Mouse (Mus musculus) forebrain, postnatal 0 days (tissue): ENCODE results near the gene Ttc19. TPM values are rescaled to one million over a fixed set of nuclear protein-coding genes. Genes with fewer than 3 reads are reported as not detected.
"Not testable (repeated sequence)": the region's sequence is repeated elsewhere in the genome, so short reads cannot be mapped to it uniquely, and the experiment has no call there.

Source experiments
- ATAC-seq: fragments of 200-750 bp; cut with Nextera tagmentation; 2 replicates; pipeline ENCODE4 v1.8.0; 2017; ENCODE audit warnings: mild to moderate bottlenecking, moderate library complexity
- DNase-seq: peaks from one replicate; pipeline ENCODE4 v3.0.0-alpha.2; 2015
- H3K27ac ChIP-seq: fragments of 300-500 bp; sonication (generic); 2 replicates; pipeline ENCODE4 v1.5.1; 2014; ENCODE audit warnings: low read depth, mild to moderate bottlenecking, antibody characterized with exemption, low read length, moderate library complexity, mixed read lengths
- H3K27me3 ChIP-seq: fragments of 300-500 bp; sonication (generic); 2 replicates; pipeline ENCODE4 v1.6.1; 2014; ENCODE audit warnings: mild to moderate bottlenecking, low read length, mixed read lengths; ENCODE audit not compliant: insufficient read depth
- H3K36me3 ChIP-seq: fragments of 300-500 bp; sonication (generic); 2 replicates; pipeline ENCODE4 v1.6.1; 2014; ENCODE audit warnings: mild to moderate bottlenecking, moderate library complexity; ENCODE audit not compliant: insufficient read depth
- H3K4me1 ChIP-seq: fragments of 300-500 bp; sonication (generic); 2 replicates; pipeline ENCODE4 v1.6.1; 2014; ENCODE audit warnings: antibody characterized with exemption; ENCODE audit not compliant: insufficient read depth
- H3K4me2 ChIP-seq: fragments of 300-500 bp; sonication (generic); 2 replicates; pipeline ENCODE4 v1.6.1; 2014; ENCODE audit warnings: low read depth, mild to moderate bottlenecking, moderate library complexity
- H3K4me3 ChIP-seq: fragments of 300-500 bp; sonication (generic); 2 replicates; pipeline ENCODE4 v1.5.1; 2014; ENCODE audit warnings: low read depth, low read length, mixed read lengths
- H3K9ac ChIP-seq: fragments of 300-500 bp; sonication (generic); 2 replicates; pipeline ENCODE4 v1.6.1; 2014; ENCODE audit warnings: mild to moderate bottlenecking
- H3K9me3 ChIP-seq: fragments of 300-500 bp; sonication (generic); 2 replicates; pipeline ENCODE4 v1.6.1; 2016; ENCODE audit warnings: low read length
- CTCF ChIP-seq: sonication (generic); IDR thresholded peaks from 2 replicates; pipeline ENCODE4 v1.5.1; 2016; ENCODE audit warnings: antibody characterized with exemption, control low read depth, low read depth
- WGBS: fragments of 180-500 bp; shearing (Covaris S2); extraction: QIAGEN DNeasy Blood & Tissue Kit; methylation state at CpG from one replicate; pipeline ENCODE4 v1.1.7; 2014; 5-methylcytosine and 5-hydroxymethylcytosine counted together
- polyA plus RNA-seq: library from polyadenylated mRNA; unstranded; fragments of >200 nt; fragmentation: Nextera tagmentation; extraction: Ambion mirVana; gene quantifications from 2 replicates; pipeline ENCODE4 v1.2.1, GENCODE M21; 2015
- total RNA-seq: library from RNA; depleted of rRNA; stranded (reverse); fragments of >200 nt; gene quantifications from 2 replicates; pipeline ENCODE4 v1.2.3, GENCODE M21; 2014

Ttc19 gene
- total and polyA plus RNA-seq, 2 experiments from 2014 or later: 34.4 to 64.8 TPM

DNA sequence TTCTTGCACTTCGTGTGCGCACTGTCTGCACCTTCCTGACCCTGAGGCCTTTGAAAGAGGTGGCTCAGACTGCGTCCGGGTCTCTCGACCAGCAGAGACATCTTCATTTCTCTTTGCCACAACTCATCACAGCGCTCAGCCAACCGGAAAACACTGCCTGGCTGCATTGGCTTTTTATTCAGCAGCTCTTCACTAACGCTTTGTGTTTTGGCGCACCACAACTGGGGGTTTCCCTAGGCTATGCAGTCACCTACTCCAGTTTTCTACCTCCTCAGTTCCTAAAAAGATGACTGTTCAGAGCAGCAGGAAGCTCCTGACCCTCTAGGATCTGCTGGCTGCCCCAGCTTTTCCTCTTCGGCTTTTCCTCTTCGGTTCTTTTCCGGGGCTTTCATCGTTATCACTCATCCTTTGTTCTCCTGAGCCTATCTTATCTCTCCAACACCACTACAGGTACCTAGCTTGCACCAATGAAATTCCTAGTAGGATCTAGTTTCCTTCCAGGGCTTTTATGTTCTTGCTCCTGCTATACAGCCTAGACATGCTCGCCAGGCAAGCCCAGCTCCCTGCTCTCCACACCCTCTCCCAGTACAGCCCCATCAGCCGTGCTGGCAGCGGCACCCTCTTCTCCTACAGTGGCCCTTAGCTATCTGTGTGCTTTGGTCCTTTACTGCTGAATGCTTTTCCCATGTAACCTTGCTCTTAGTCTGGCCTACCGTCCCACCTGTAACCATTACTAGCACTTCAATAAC is 14.6 kb upstream of the Ttc19 start:
- Histone ChIP-seq H3K4me3 (no peak overlapping the region), H3K9ac (no peak overlapping the region), H3K27ac (no peak overlapping the region), H3K27me3 (no peaks in the 10 kb centered on the region), H3K9me3 (no peaks in the 10 kb centered on the region), H3K36me3 (no peaks in the 10 kb centered on the region), H3K4me2 (no peak overlapping the region), H3K4me1 (no peaks in the 10 kb centered on the region)
- DNase-seq (peak; percentile 16), ATAC-seq (peak; percentile 36; the same call in 1 of the 2 replicates)
- no peak for TF ChIP-seq CTCF
- WGBS: 48% methylated on average over 17 of the region's 17 CpGs

DNA sequence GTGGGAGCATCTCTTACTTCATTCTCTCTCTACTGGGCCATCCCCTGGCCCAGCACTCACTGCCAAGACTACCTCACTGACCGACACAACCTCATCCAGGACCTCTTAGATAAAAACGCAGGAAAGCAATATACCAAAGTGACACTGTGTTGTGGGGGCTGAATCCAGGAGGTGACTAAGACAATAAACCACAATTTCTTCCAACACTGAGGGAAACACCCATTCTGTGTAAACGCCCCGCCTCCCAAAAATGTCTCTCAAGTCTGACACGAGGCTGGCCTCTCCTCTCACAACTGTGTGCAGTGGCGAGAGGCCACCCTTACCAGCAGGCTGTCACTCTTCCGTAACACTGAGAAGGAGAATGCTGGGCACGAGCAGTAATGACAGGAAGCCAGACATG is 12.9 kb upstream of the Ttc19 start:
- Histone ChIP-seq H3K4me3 (no peak overlapping the region), H3K27me3 (no peaks in the 10 kb centered on the region), H3K9me3 (no peaks in the 10 kb centered on the region), H3K9ac (no peak overlapping the region), H3K4me1 (no peaks in the 10 kb centered on the region), H3K36me3 (no peaks in the 10 kb centered on the region), H3K4me2 (no peak overlapping the region), H3K27ac (no peak overlapping the region)
- ATAC-seq (no peak), DNase-seq (no peak)
- WGBS: 81% methylated on average over 8 of the region's 8 CpGs
- TF ChIP-seq CTCF: no peak

DNA sequence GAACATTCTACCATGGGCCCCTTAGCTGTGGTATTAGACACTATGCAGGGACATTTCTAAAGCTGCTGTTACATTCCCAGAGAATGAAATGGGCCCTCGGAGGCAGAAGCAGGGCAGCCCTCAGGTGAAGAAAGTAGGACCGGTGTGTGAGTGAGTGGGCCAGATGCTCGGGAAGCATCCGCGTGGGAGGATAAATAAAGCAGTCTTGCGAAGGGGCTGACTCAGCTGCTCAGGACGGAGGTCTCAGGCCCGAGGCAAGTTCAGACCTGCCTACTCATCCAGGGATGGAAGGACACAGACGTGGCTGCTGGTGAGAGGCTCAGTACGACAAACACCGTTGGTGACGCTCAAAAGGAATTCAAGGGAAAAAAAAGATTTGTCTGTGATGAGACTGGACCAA is 12.2 kb upstream of the Ttc19 start:
- TF ChIP-seq CTCF: no peak
- no peak for ATAC-seq
- no peak for DNase-seq

DNA sequence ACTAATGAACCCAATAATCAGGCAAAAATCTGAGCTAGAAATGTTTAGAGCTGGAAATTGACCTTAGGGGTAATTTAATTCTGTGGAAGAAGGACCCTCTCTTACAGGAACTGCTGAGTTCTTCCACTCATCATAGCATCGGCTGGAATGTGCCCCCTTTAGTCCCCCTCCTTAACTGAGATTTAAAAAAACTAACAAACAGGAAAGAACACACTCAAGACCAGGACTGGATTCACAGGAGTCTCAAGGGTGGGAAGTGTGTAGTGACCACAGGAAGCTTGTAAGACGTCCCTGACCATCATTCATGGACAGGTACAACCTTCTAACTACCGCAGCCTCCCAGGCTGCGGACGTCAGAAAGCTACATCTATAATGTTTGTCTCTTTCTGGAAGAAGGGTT is 10.4 kb upstream of the Ttc19 start:
- H3K4me3 ChIP-seq: no peak overlapping the region
- no peak overlapping the region for H3K4me2 ChIP-seq
- no peaks in the 10 kb centered on the region for H3K27me3 ChIP-seq
- no peaks in the 10 kb centered on the region for H3K4me1 ChIP-seq
- H3K27ac ChIP-seq: no peak overlapping the region
- DNase-seq (no peak), ATAC-seq (no peak)
- no peak for TF ChIP-seq CTCF
- H3K36me3 ChIP-seq: no peaks in the 10 kb centered on the region
- no peaks in the 10 kb centered on the region for H3K9me3 ChIP-seq
- WGBS: 70% methylated on average over 5 of the region's 5 CpGs
- H3K9ac ChIP-seq: no peak overlapping the region

More for the DNA sequence above, 12.2 kb upstream of the Ttc19 start:
- Histone ChIP-seq H3K27me3 (no peaks in the 10 kb centered on the region), H3K36me3 (no peaks in the 10 kb centered on the region), H3K27ac (no peak overlapping the region), H3K9ac (no peak overlapping the region), H3K4me1 (no peaks in the 10 kb centered on the region), H3K9me3 (no peaks in the 10 kb centered on the region), H3K4me3 (no peak overlapping the region), H3K4me2 (no peak overlapping the region)
- 79% methylated on average over 12 of the region's 12 CpGs for WGBS

DNA sequence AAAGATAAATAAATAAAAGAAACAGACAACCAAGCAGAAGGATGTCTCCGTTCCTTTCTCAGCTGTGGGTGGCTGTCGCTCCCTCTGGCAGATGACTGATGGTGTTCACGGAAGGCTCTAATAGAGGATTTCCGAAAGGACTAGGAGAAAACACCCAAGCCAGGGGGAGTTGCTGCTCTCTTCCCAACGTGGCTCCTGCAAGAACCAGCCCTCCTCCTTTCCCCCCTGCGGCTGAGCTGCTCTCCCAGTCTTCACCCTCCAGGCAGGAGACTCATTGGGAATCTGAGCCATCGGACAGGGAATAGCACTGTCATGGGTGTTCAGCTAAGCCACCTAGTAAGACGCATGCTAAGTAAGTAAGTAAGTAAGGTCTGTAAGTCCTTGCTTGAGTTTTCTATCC is 4.2 kb upstream of the Ttc19 start:
- Histone ChIP-seq H3K4me1 (no peaks in the 10 kb centered on the region), H3K4me2 (no peak overlapping the region), H3K4me3 (no peak overlapping the region), H3K9me3 (no peaks in the 10 kb centered on the region), H3K27me3 (no peaks in the 10 kb centered on the region), H3K36me3 (no peaks in the 10 kb centered on the region), H3K9ac (no peak overlapping the region), H3K27ac (no peak overlapping the region)
- DNase-seq (no peak), ATAC-seq (no peak)
- no peak for TF ChIP-seq CTCF
- WGBS: 69% methylated on average over 8 of the region's 8 CpGs

DNA sequence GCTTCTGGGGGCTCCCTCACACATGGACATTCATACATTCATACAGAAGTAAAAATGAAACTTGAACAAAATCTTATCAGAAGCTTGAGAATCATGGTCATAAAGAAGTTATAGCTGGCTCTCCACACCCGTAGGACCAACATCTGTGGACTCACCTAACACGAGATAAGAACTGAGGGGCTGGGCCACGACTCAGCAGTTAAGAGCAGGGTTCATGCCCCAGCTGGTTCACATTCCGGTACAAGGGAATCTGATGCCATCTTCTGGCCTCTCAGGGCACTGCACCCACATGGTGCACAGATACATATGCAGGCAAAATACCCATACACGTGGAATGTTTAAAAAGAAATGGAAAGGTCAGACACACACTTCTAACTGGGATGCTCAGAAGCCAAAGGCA is 3.2 kb upstream of the Ttc19 start:
- DNase-seq (peak; percentile 79), ATAC-seq (no peak)
- WGBS: 31% methylated on average over 5 of the region's 5 CpGs
- Histone ChIP-seq H3K4me1 (no peaks in the 10 kb centered on the region), H3K4me2 (no peak overlapping the region), H3K9ac (no peak overlapping the region), H3K36me3 (no peaks in the 10 kb centered on the region), H3K4me3 (no peak overlapping the region), H3K27ac (no peak overlapping the region), H3K27me3 (no peaks in the 10 kb centered on the region), H3K9me3 (no peaks in the 10 kb centered on the region)
- peak; percentile 89 for TF ChIP-seq CTCF

DNA sequence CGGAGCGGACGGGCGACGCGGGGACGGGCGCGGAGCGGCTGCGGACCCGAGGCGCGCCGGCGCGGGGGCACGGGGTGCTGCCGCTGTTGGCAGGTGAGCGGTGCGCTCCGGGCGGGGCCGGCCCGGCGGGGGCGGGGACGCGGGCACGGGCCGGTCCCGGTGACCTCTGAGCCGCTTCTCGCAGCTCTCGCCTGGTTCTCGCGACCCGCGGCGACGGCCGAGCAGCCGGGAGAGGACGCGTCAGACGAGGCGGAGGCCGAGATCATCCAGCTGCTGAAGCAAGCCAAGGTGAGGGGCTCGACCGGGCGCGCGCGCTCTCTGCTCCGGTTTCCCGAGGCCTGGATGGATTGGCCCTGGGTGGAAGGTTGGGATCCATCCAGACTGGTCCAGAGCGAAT is 326 bp downstream of the Ttc19 start:
- H3K4me3 ChIP-seq: peak overlapping the region; percentile 74
- WGBS: 7% methylated on average over 49 of the region's 57 CpGs
- H3K27ac ChIP-seq: peak overlapping the region; percentile 90
- TF ChIP-seq CTCF: no peak
- H3K4me2 ChIP-seq: peak overlapping the region; percentile 71
- H3K4me1 ChIP-seq: no peaks in the 10 kb centered on the region
- no peaks in the 10 kb centered on the region for H3K9me3 ChIP-seq
- H3K9ac ChIP-seq: peak overlapping the region; percentile 82
- H3K36me3 ChIP-seq: peaks cover 17% of the 10 kb centered on the region
- no peak for DNase-seq
- no peaks in the 10 kb centered on the region for H3K27me3 ChIP-seq
- peak; percentile 52 for ATAC-seq

DNA sequence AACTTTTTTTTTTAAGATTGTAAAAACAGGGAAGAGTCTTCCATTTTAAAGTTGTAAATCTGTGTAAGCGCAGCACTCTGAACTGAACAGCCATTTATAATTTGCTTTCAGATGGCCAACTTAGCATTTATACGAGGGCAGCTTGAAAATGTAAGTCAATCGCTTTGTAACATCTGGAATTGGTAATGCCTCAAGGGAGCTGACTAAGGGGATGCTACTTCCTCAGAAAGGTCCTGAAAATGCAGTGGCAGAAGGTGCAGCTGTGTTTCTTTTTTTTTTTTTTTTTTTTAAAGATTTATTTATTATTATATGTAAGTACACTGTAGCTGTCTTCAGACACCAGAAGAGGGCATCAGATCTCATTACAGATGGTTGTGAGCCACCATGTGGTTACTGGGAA is 2.7 kb downstream of the Ttc19 start:
- not testable (repeated sequence) for ATAC-seq, DNase-seq
- H3K36me3 ChIP-seq: peaks cover 33% of the 10 kb centered on the region

More for the DNA sequence above, 2.7 kb downstream of the Ttc19 start:
- not testable (repeated sequence) for H3K4me3 ChIP-seq, H3K9me3 ChIP-seq, H3K4me2 ChIP-seq, H3K4me1 ChIP-seq, H3K27me3 ChIP-seq, H3K9ac ChIP-seq, H3K27ac ChIP-seq
- WGBS: 89% methylated on average over 3 of the region's 3 CpGs
